10 mouse cellular contexts compared by ENCODE assay signal in genomic region chr5:91994546-91994945, GRCm38 (mm10). TPM values are rescaled to one million over a fixed set of nuclear protein-coding genes. Genes with fewer than 3 reads are reported as not detected.
DNase-seq lines count a peak whose midpoint lies in the region; TF ChIP-seq lines count a peak whose summit lies in the region.
"Had no signal": no experiment of that assay in that cellular context is flagged by ENCODE, and none has a peak within 500 bp of the region (broad histone marks: within the 10 kb centered on the region; RNA-seq: fewer than 3 reads in every experiment).

No protein-coding gene starts in this region.

- TF ChIP-seq CTCF in ES-Bruce4 (IDR thresholded peaks at IDR 0.05; ENCODE audit: low read depth, low read length) = no peak
- no peak for TF ChIP-seq CTCF in brain, embryonic 14.5 days (IDR thresholded peaks at IDR 0.05; ENCODE audit: borderline replicate concordance, extremely low read depth, insufficient read depth, insufficient read length)

- peak overlapping the region; percentile 26 for H3K9ac ChIP-seq in ES-Bruce4 (ENCODE audit: low read depth, poor library complexity, severe bottlenecking)
- H3K9ac ChIP-seq: hindbrain, embryonic 12.5 days; limb, embryonic 12.5 days had no signal

- TF ChIP-seq POLR2A in ES-Bruce4 (IDR thresholded peaks at IDR 0.05; ENCODE audit: insufficient read depth, low read length) = no peak
- no peak for TF ChIP-seq POLR2A in brain, embryonic 14.5 days (IDR thresholded peaks at IDR 0.05; ENCODE audit: borderline replicate concordance, extremely low read depth, insufficient read depth, insufficient read length, poor library complexity, severe bottlenecking)

- H3K36me3 ChIP-seq in ES-Bruce4 (ENCODE audit: control insufficient read depth, insufficient read depth, low read length, poor library complexity, severe bottlenecking) = no peaks in the 10 kb centered on the region
- H3K36me3 ChIP-seq: hindbrain, embryonic 12.5 days; limb, embryonic 12.5 days had no signal

- intact Hi-C loops in left cerebral cortex, postnatal 14 days (cut with DNase I) = no loop called here

- no peaks in the 10 kb centered on the region for H3K27me3 ChIP-seq in ES-Bruce4 (ENCODE audit: control insufficient read depth, insufficient read depth, low read length, poor library complexity, severe bottlenecking)
- H3K27me3 ChIP-seq: hindbrain, embryonic 12.5 days; limb, embryonic 12.5 days had no signal

- TF ChIP-seq EP300 in ES-Bruce4 (IDR thresholded peaks at IDR 0.05; ENCODE audit: insufficient read depth, low read depth, low read length) = no peak

- H3K27ac ChIP-seq in ES-Bruce4 (ENCODE audit: insufficient read depth, low read length) = peak overlapping the region; percentile 8; the same call in 1 of the 2 replicates
- H3K27ac ChIP-seq: hindbrain, embryonic 12.5 days; limb, embryonic 12.5 days had no signal

- no peaks in the 10 kb centered on the region for H3K4me1 ChIP-seq in ES-Bruce4 (ENCODE audit: control insufficient read depth, insufficient read depth, low read length)
- H3K4me1 ChIP-seq: hindbrain, embryonic 12.5 days; limb, embryonic 12.5 days had no signal

- peak; percentile 8 for DNase-seq in gastrocnemius, postnatal 10 days
- DNase-seq in gastrocnemius, postnatal 25 days = no peak
- DNase-seq in brain, embryonic 14.5 days (ENCODE audit: low read depth) = peak; percentile 7
- peak; percentile 11 for DNase-seq in left cerebral cortex, postnatal 14 days (ENCODE audit: low spot score in 2 of 2)
- DNase-seq in thymus, postnatal 25 days = no peak
- DNase-seq in embryo, embryonic 10 days (ENCODE audit: low spot score) = no peak
- DNase-seq in urinary bladder, adult 2 months (ENCODE audit: low spot score) = no peak

- peaks cover 8% of the 10 kb centered on the region for H3K9me3 ChIP-seq in ES-Bruce4 (replicated peaks; ENCODE audit: control insufficient read depth, insufficient read depth, low read length, poor library complexity, severe bottlenecking)
- H3K9me3 ChIP-seq: hindbrain, embryonic 12.5 days had no signal

- peak overlapping the region; percentile 25; the same call in 1 of the 2 replicates for H3K4me3 ChIP-seq in ES-Bruce4 (ENCODE audit: low read depth, low read length)
- H3K4me3 ChIP-seq: hindbrain, embryonic 12.5 days; limb, embryonic 12.5 days had no signal

RNA-seq across cellular contexts. Expression of gene Odaph, which starts 7.3 kb away (rescaled TPM):
- total RNA-seq in gastrocnemius, postnatal 10 days (2021) = under 1 TPM in 1 of 2 experiments, not detected in 1; 0.33 TPM
- total RNA-seq in gastrocnemius, postnatal 25 days (2021) = not detected
- 0.67 TPM in 1 of 2 replicates, not detected in the other for polyA plus RNA-seq in ES-Bruce4 (2011; ENCODE audit: insufficient read depth, insufficient read length, low read depth, missing spikeins)
- polyA plus RNA-seq in brain, embryonic 14.5 days (2012; rRNA removed) = not detected in 2 replicates
- not detected for total RNA-seq in left cerebral cortex, postnatal 14 days (2021)
- not detected in 2 replicates for polyA plus RNA-seq in urinary bladder, adult 2 months (2012; rRNA removed)
- polyA plus RNA-seq: hindbrain, embryonic 12.5 days; limb, embryonic 12.5 days had no signal

RNA-seq across cellular contexts. Expression of gene Rchy1, which starts 31.7 kb away (rescaled TPM):
- total RNA-seq in gastrocnemius, postnatal 10 days (2021) = 10 to 100 TPM; 36.0 to 37.6 TPM
- total RNA-seq in gastrocnemius, postnatal 25 days (2021) = 10 to 100 TPM; 23.2 to 26.9 TPM
- 35.8 and 39.9 TPM in 2 replicates for polyA plus RNA-seq in ES-Bruce4 (2011; ENCODE audit: insufficient read depth, insufficient read length, low read depth, missing spikeins)
- polyA plus RNA-seq in brain, embryonic 14.5 days (2012; rRNA removed) = 53.6 and 58.8 TPM in 2 replicates
- total RNA-seq in left cerebral cortex, postnatal 14 days (2021) = 10 to 100 TPM; 38.9 to 39.3 TPM
- polyA plus RNA-seq in urinary bladder, adult 2 months (2012; rRNA removed) = 51.9 and 57.7 TPM in 2 replicates

RNA-seq across cellular contexts. Expression of gene Cdkl2, which starts 49.1 kb away (rescaled TPM):
- total RNA-seq in gastrocnemius, postnatal 10 days (2021) = 1 to 10 TPM; 3.5 to 3.8 TPM
- 1 to 10 TPM; 3.7 to 4.1 TPM for total RNA-seq in gastrocnemius, postnatal 25 days (2021)
- 5.2 and 6.1 TPM in 2 replicates for polyA plus RNA-seq in ES-Bruce4 (2011; ENCODE audit: insufficient read depth, insufficient read length, low read depth, missing spikeins)
- polyA plus RNA-seq in brain, embryonic 14.5 days (2012; rRNA removed) = 2.9 and 4.4 TPM in 2 replicates
- total RNA-seq in left cerebral cortex, postnatal 14 days (2021) = 10 to 100 TPM; 61.9 to 68.6 TPM
- 4.0 and 5.7 TPM in 2 replicates for polyA plus RNA-seq in urinary bladder, adult 2 months (2012; rRNA removed)

Comparison
In these comparisons a context has a peak if more than half of its experiments do, and no peak if none do; other contexts are left out.
1. DNase-seq: peak in gastrocnemius, postnatal 10 days (single experiment), brain, embryonic 14.5 days (single experiment) and left cerebral cortex, postnatal 14 days (2 of 2); none in gastrocnemius, postnatal 25 days (single experiment), thymus, postnatal 25 days (single experiment), embryo, embryonic 10 days (single experiment) and urinary bladder, adult 2 months (single experiment).
2. RNA of gene Cdkl2, which starts 49.1 kb away (total RNA-seq): 61.9 to 68.6 TPM in left cerebral cortex, postnatal 14 days; 3.7 to 4.1 TPM in gastrocnemius, postnatal 25 days and 3.5 to 3.8 TPM in gastrocnemius, postnatal 10 days; every median in the first group is over 10 times any median in the second.